Mouse (Mus musculus): ENCODE results near the gene Il12a. TPM values are rescaled to one million over a fixed set of nuclear protein-coding genes. Genes with fewer than 3 reads are reported as not detected.

Il12a gene
- 0.24 and 0.33 TPM in 2 replicates for polyA plus RNA-seq (2016; fragmentation: Nextera tagmentation; extraction: Ambion mirVana)

GRCm38 (mm10) chr3:68690344-68690743 lies at the start of gene Il12a:
Il12a (plus strand) TSS chr3:68690644.
- ATAC-seq (ENCODE audit: low FRiP score, low read depth), result no peak
- no peaks in the 10 kb centered on the region for H3K36me3 ChIP-seq
- WGBS, result 89% methylated on average over 4 of the region's 4 CpGs

GRCm38 (mm10) chr3:68642935-68643334 lies 47.5 kb upstream of the Il12a start:
- 83% methylated on average over 7 of the region's 7 CpGs for WGBS
- no peak for ATAC-seq (ENCODE audit: low FRiP score, low read depth)

More at GRCm38 (mm10) chr3:68690344-68690743, at the start of gene Il12a:
- H3K9me3 ChIP-seq, result no peaks in the 10 kb centered on the region
- H3K4me2 ChIP-seq (replicated peaks), result no peak within 1 kb of the TSS
- H3K4me1 ChIP-seq, result peaks cover 7% of the 10 kb centered on the region; the same call in 1 of the 2 replicates
- H3K27ac ChIP-seq, result no peak within 1 kb of the TSS
- H3K4me3 ChIP-seq, result no peak within 1 kb of the TSS
- H3K27me3 ChIP-seq (replicated peaks), result no peaks in the 10 kb centered on the region
- no peak within 1 kb of the TSS for H3K9ac ChIP-seq

GRCm38 (mm10) chr3:68646387-68647130 lies 43.9 kb upstream of the Il12a start:
- Histone ChIP-seq H3K27me3 (replicated peaks) (no peaks in the 10 kb centered on the region), H3K36me3 (no peaks in the 10 kb centered on the region), H3K4me2 (replicated peaks) (no peak overlapping the region), H3K27ac (no peak overlapping the region), H3K4me3 (no peak overlapping the region), H3K4me1 (no peaks in the 10 kb centered on the region), H3K9ac (no peak overlapping the region), H3K9me3 (no peaks in the 10 kb centered on the region)
- WGBS, result 87% methylated on average over 6 of the region's 6 CpGs
- ATAC-seq (ENCODE audit: low FRiP score, low read depth), result no peak

More at GRCm38 (mm10) chr3:68642935-68643334, 47.5 kb upstream of the Il12a start:
- no peaks in the 10 kb centered on the region for H3K27me3 ChIP-seq (replicated peaks)
- H3K27ac ChIP-seq, result no peak overlapping the region
- no peaks in the 10 kb centered on the region; the same call in 1 of the 2 replicates for H3K4me1 ChIP-seq
- no peaks in the 10 kb centered on the region for H3K36me3 ChIP-seq
- H3K9me3 ChIP-seq, result no peaks in the 10 kb centered on the region
- H3K9ac ChIP-seq, result no peak overlapping the region
- no peak overlapping the region for H3K4me2 ChIP-seq (replicated peaks)
- no peak overlapping the region for H3K4me3 ChIP-seq

GRCm38 (mm10) chr3:68647282-68647681 lies 43.2 kb upstream of the Il12a start:
- Histone ChIP-seq H3K4me1 (no peaks in the 10 kb centered on the region), H3K9me3 (no peaks in the 10 kb centered on the region), H3K4me2 (replicated peaks) (no peak overlapping the region), H3K27ac (no peak overlapping the region), H3K4me3 (no peak overlapping the region), H3K27me3 (replicated peaks) (no peaks in the 10 kb centered on the region), H3K36me3 (no peaks in the 10 kb centered on the region), H3K9ac (no peak overlapping the region)
- WGBS, result 91% methylated on average over 3 of the region's 3 CpGs
- ATAC-seq (ENCODE audit: low FRiP score, low read depth), result no peak

GRCm38 (mm10) chr3:68650251-68650650 lies 40.2 kb upstream of the Il12a start:
- 92% methylated on average over 3 of the region's 3 CpGs for WGBS
- Histone ChIP-seq H3K27ac (no peak overlapping the region), H3K4me2 (replicated peaks) (no peak overlapping the region), H3K9me3 (no peaks in the 10 kb centered on the region), H3K9ac (no peak overlapping the region), H3K4me1 (no peaks in the 10 kb centered on the region), H3K36me3 (no peaks in the 10 kb centered on the region), H3K27me3 (replicated peaks) (no peaks in the 10 kb centered on the region), H3K4me3 (no peak overlapping the region)
- no peak for ATAC-seq (ENCODE audit: low FRiP score, low read depth)

- Histone ChIP-seq H3K4me1 (no peaks in the 10 kb centered on the region), H3K4me3 (no peak overlapping the region), H3K27ac (no peak overlapping the region), H3K4me2 (replicated peaks) (no peak overlapping the region), H3K36me3 (no peaks in the 10 kb centered on the region), H3K9me3 (no peaks in the 10 kb centered on the region), H3K9ac (no peak overlapping the region), H3K27me3 (replicated peaks) (no peaks in the 10 kb centered on the region)
- WGBS, result 86% methylated on average over 4 of the region's 4 CpGs
- ATAC-seq (ENCODE audit: low FRiP score, low read depth), result no peak
These were observed 33.7 kb upstream of the Il12a start for GRCm38 (mm10) chr3:68656607-68657352.

- Histone ChIP-seq H3K36me3 (no peaks in the 10 kb centered on the region), H3K9ac (no peak overlapping the region), H3K4me1 (no peaks in the 10 kb centered on the region), H3K27me3 (replicated peaks) (no peaks in the 10 kb centered on the region), H3K4me3 (no peak overlapping the region), H3K9me3 (no peaks in the 10 kb centered on the region), H3K4me2 (replicated peaks) (no peak overlapping the region), H3K27ac (no peak overlapping the region)
- ATAC-seq (ENCODE audit: low FRiP score, low read depth), result no peak
- WGBS, result 56% methylated on average over 9 of the region's 9 CpGs
These were observed 32.7 kb upstream of the Il12a start for GRCm38 (mm10) chr3:68657589-68658245.

- H3K4me1 ChIP-seq, result peaks cover 4% of the 10 kb centered on the region; the same call in 1 of the 2 replicates
- no peaks in the 10 kb centered on the region for H3K36me3 ChIP-seq
- no peaks in the 10 kb centered on the region for H3K9me3 ChIP-seq
- WGBS, result 92% methylated on average over 6 of the region's 6 CpGs
- no peaks in the 10 kb centered on the region for H3K27me3 ChIP-seq (replicated peaks)
- no peak overlapping the region for H3K9ac ChIP-seq
- H3K4me3 ChIP-seq, result no peak overlapping the region
- H3K27ac ChIP-seq, result no peak overlapping the region
- ATAC-seq (ENCODE audit: low FRiP score, low read depth), result no peak
- H3K4me2 ChIP-seq (replicated peaks), result no peak overlapping the region
These were observed 30.4 kb upstream of the Il12a start for GRCm38 (mm10) chr3:68659996-68660395.

- ATAC-seq (ENCODE audit: low FRiP score, low read depth), result no peak
- Histone ChIP-seq H3K9ac (no peak overlapping the region), H3K4me2 (replicated peaks) (no peak overlapping the region), H3K36me3 (no peaks in the 10 kb centered on the region), H3K27ac (no peak overlapping the region), H3K27me3 (replicated peaks) (no peaks in the 10 kb centered on the region), H3K4me3 (no peak overlapping the region), H3K9me3 (no peaks in the 10 kb centered on the region), H3K4me1 (peaks cover 4% of the 10 kb centered on the region; the same call in 1 of the 2 replicates)
- 82% methylated on average over 4 of the region's 4 CpGs for WGBS
These were observed 29.9 kb upstream of the Il12a start for GRCm38 (mm10) chr3:68660538-68660937.

GRCm38 (mm10) chr3:68662386-68662785 lies 28.1 kb upstream of the Il12a start:
- H3K4me1 ChIP-seq, result peaks cover 4% of the 10 kb centered on the region; the same call in 1 of the 2 replicates
- 84% methylated on average over 5 of the region's 5 CpGs for WGBS
- no peak overlapping the region for H3K4me3 ChIP-seq
- H3K27ac ChIP-seq, result no peak overlapping the region
- no peaks in the 10 kb centered on the region for H3K27me3 ChIP-seq (replicated peaks)
- ATAC-seq (ENCODE audit: low FRiP score, low read depth), result no peak
- no peak overlapping the region for H3K9ac ChIP-seq
- H3K9me3 ChIP-seq, result no peaks in the 10 kb centered on the region
- no peaks in the 10 kb centered on the region for H3K36me3 ChIP-seq
- H3K4me2 ChIP-seq (replicated peaks), result no peak overlapping the region

GRCm38 (mm10) chr3:68664337-68664736 lies 26.1 kb upstream of the Il12a start:
- H3K4me2 ChIP-seq (replicated peaks), result no peak overlapping the region
- 66% methylated on average over 6 of the region's 6 CpGs for WGBS
- no peak overlapping the region for H3K27ac ChIP-seq
- H3K9ac ChIP-seq, result no peak overlapping the region
- ATAC-seq (ENCODE audit: low FRiP score, low read depth), result no peak
- no peaks in the 10 kb centered on the region for H3K27me3 ChIP-seq (replicated peaks)
- H3K36me3 ChIP-seq, result no peaks in the 10 kb centered on the region
- no peak overlapping the region for H3K4me3 ChIP-seq
- no peaks in the 10 kb centered on the region for H3K9me3 ChIP-seq
- H3K4me1 ChIP-seq, result peaks cover 4% of the 10 kb centered on the region; the same call in 1 of the 2 replicates

- no peaks in the 10 kb centered on the region for H3K9me3 ChIP-seq
- H3K4me3 ChIP-seq, result no peak overlapping the region
- WGBS, result 96% methylated on average over 7 of the region's 7 CpGs
- H3K27me3 ChIP-seq (replicated peaks), result no peaks in the 10 kb centered on the region
- no peak for ATAC-seq (ENCODE audit: low FRiP score, low read depth)
- no peak overlapping the region for H3K27ac ChIP-seq
- no peak overlapping the region for H3K9ac ChIP-seq
- no peak overlapping the region for H3K4me2 ChIP-seq (replicated peaks)
- H3K36me3 ChIP-seq, result no peaks in the 10 kb centered on the region
- H3K4me1 ChIP-seq, result peaks cover 4% of the 10 kb centered on the region; the same call in 1 of the 2 replicates
These were observed 24.1 kb upstream of the Il12a start for GRCm38 (mm10) chr3:68666377-68666776.
